ENCODE assay signal across 8 mouse cellular contexts in genomic region chr12:79296126-79296816, GRCm38 (mm10). TPM values are rescaled to one million over a fixed set of nuclear protein-coding genes. Genes with fewer than 3 reads are reported as not detected.
A peak's percentile ranks its signal among the peaks of the same experiment; 100 is the strongest.
DNase-seq lines count a peak whose midpoint lies in the region; ATAC-seq lines count a peak whose summit lies in the region.

Zfyve26 (minus strand) TSS chr12:79296304.

- DNase-seq in adrenal gland, adult (ENCODE audit: inconsistent age in 2 of 2, low spot score in 1 of 2), result peak; percentile 94 to 98
- peak; percentile 98 for DNase-seq in embryo, embryonic 10.5 days (ENCODE audit: low spot score)
- DNase-seq in gastrocnemius, postnatal 14 days, result peak; percentile 91
- peak; percentile 94 to 97 for DNase-seq in left cerebral cortex, postnatal 10 days (ENCODE audit: extremely low spot score in 1 of 2, low spot score in 2 of 2)
- peak; percentile 93 for DNase-seq in right cerebral cortex, postnatal 25 days
- peak; percentile 88 to 92 for DNase-seq in urinary bladder, postnatal 4 days (ENCODE audit: low spot score in 2 of 2)

- intact Hi-C loops in gastrocnemius, postnatal 14 days (cut with DNase I; ENCODE audit: low total_unique reads), result no loop called here
- intact Hi-C loops in left cerebral cortex, postnatal 10 days (cut with DNase I), result no loop called here

- peak; percentile 90 for ATAC-seq in inflammation-experienced regulatory T-cells, adult 6 months
- ATAC-seq in megakaryocyte-erythroid progenitor cell, adult 5-6 weeks (replicated peaks; ENCODE audit: low FRiP score, low TSS enrichment, poor library complexity, severe bottlenecking), result peak; percentile 93

RNA-seq across cellular contexts. Expression of gene Zfyve26, which starts in this region (rescaled TPM):
- 10 to 100 TPM; 11.1 to 15.3 TPM for total RNA-seq in gastrocnemius, postnatal 14 days (2021)
- polyA plus RNA-seq in inflammation-experienced regulatory T-cells, adult 6 months (2017; shearing (Covaris generic)), result 10 to 100 TPM; 12.6 to 36.8 (median 30.5) TPM
- total RNA-seq in left cerebral cortex, postnatal 10 days (2021), result 10 to 100 TPM; 22.2 to 22.7 TPM
- 27.5 and 28.6 TPM in 2 replicates for total RNA-seq in megakaryocyte-erythroid progenitor cell, adult 5-6 weeks (2014; fragmentation: Nextera tagmentation)
- 16.4 and 22.3 TPM in 2 replicates for total RNA-seq in megakaryocyte-erythroid progenitor cell, adult 5-6 weeks (2017)

Comparison
In these comparisons a context has a peak if more than half of its experiments do, and no peak if none do; other contexts are left out.
1. Peak in every context shown above with its lines: DNase-seq and ATAC-seq.